ENCODE assay signal across 8 mouse cellular contexts in genomic region chr8:22166080-22166603, GRCm38 (mm10). TPM values are rescaled to one million over a fixed set of nuclear protein-coding genes. Genes with fewer than 3 reads are reported as not detected.
DNase-seq lines count a peak whose midpoint lies in the region; ATAC-seq lines count a peak whose summit lies in the region.

Gene Nek3, minus strand, starts transcription at chr8:22166435.

- H3K4me2 ChIP-seq in heart, embryonic 14.5 days (ENCODE audit: low read length): peak within 1 kb of the TSS; percentile 73
- peak within 1 kb of the TSS; percentile 75 for H3K4me2 ChIP-seq in liver, embryonic 13.5 days
- H3K4me2 ChIP-seq in stomach, embryonic 16.5 days (ENCODE audit: low read depth, low read length): peak within 1 kb of the TSS; percentile 70

- peaks cover 45% of the 10 kb centered on the region for H3K36me3 ChIP-seq in heart, embryonic 14.5 days (ENCODE audit: control insufficient read depth, insufficient read depth, low read length)
- peaks cover 35% of the 10 kb centered on the region for H3K36me3 ChIP-seq in liver, embryonic 13.5 days
- H3K36me3 ChIP-seq in stomach, embryonic 16.5 days (ENCODE audit: control insufficient read depth, insufficient read depth, low read length): peaks cover 6% of the 10 kb centered on the region; the same call in 1 of the 2 replicates

- H3K4me1 ChIP-seq in heart, embryonic 14.5 days (ENCODE audit: control insufficient read depth in 2 of 2, insufficient read depth in 2 of 2, low read length in 2 of 2): peaks cover 0 to 9% of the 10 kb centered on the region in 2 experiments; a peak in 2 of 4 replicates
- H3K4me1 ChIP-seq in liver, embryonic 13.5 days (replicated peaks): peaks cover 17% of the 10 kb centered on the region
- H3K4me1 ChIP-seq in stomach, embryonic 16.5 days (ENCODE audit: control insufficient read depth, insufficient read depth, low read length): peaks cover 6% of the 10 kb centered on the region

- H3K27ac ChIP-seq in heart, embryonic 14.5 days (replicated peaks in 1 of 2; ENCODE audit: control insufficient read depth in 1 of 2, insufficient read depth in 1 of 2, low read depth in 2 of 2, low read length in 2 of 2): peak within 1 kb of the TSS in 1 of 2 experiments; percentile 58; a peak in 2 of 4 replicates
- peak within 1 kb of the TSS; percentile 45; the same call in 1 of the 2 replicates for H3K27ac ChIP-seq in liver, embryonic 13.5 days
- H3K27ac ChIP-seq in stomach, embryonic 16.5 days (ENCODE audit: low read length): peak within 1 kb of the TSS; percentile 56

- ATAC-seq in erythroid progenitor cell, adult 5-6 weeks (replicated peaks; ENCODE audit: low FRiP score, poor library complexity, severe bottlenecking): peak; percentile 92
- ATAC-seq in heart, embryonic 14.5 days (ENCODE audit: insufficient number of reproducible peaks, insufficient read depth, low FRiP score, low read depth): peak; percentile 98
- ATAC-seq in liver, embryonic 13.5 days (ENCODE audit: low read depth): peak; percentile 98
- ATAC-seq in stomach, embryonic 16.5 days (ENCODE audit: insufficient read depth, low FRiP score): peak; percentile 98

- peak within 1 kb of the TSS; percentile 51 to 58 for H3K4me3 ChIP-seq in heart, embryonic 14.5 days (ENCODE audit: control insufficient read depth in 1 of 2, insufficient read depth in 1 of 2, low read depth in 1 of 2, low read length in 2 of 2)
- peak within 1 kb of the TSS; percentile 71 for H3K4me3 ChIP-seq in liver, embryonic 13.5 days (replicated peaks)
- peak within 1 kb of the TSS; percentile 72 for H3K4me3 ChIP-seq in stomach, embryonic 16.5 days (replicated peaks; ENCODE audit: low read length)

- under 1% methylated on average over 43 of the region's 43 CpGs for WGBS in heart, embryonic 14.5 days
- WGBS in liver, embryonic 13.5 days (ENCODE audit: insufficient replicate concordance): 0% methylated on average over 42 of the region's 43 CpGs
- under 1% methylated on average over 33 of the region's 43 CpGs for WGBS in stomach, embryonic 16.5 days

- no peaks in the 10 kb centered on the region for H3K9me3 ChIP-seq in heart, embryonic 14.5 days (ENCODE audit: control insufficient read depth, low read length)
- H3K9me3 ChIP-seq in liver, embryonic 13.5 days (replicated peaks): no peaks in the 10 kb centered on the region
- no peaks in the 10 kb centered on the region for H3K9me3 ChIP-seq in stomach, embryonic 16.5 days (replicated peaks; ENCODE audit: control insufficient read depth, low read length)

- DNase-seq in CD4-positive helper T cell, adult 2 months (ENCODE audit: low read depth, low spot score): peak; percentile 94
- DNase-seq in brain, embryonic 18.5 days (ENCODE audit: low read depth, low spot score): peak; percentile 79
- peak; percentile 90 for DNase-seq in kidney, postnatal 14 days
- peak; percentile 81 for DNase-seq in liver, embryonic 13.5 days
- DNase-seq in neural tube, embryonic 10.5 days (ENCODE audit: extremely low spot score, low spot score): peak; percentile 96

- H3K27me3 ChIP-seq in heart, embryonic 14.5 days (ENCODE audit: control insufficient read depth, insufficient read depth, low read length): no peaks in the 10 kb centered on the region
- H3K27me3 ChIP-seq in liver, embryonic 13.5 days: no peaks in the 10 kb centered on the region
- H3K27me3 ChIP-seq in stomach, embryonic 16.5 days (ENCODE audit: control insufficient read depth, insufficient read depth, low read length): no peaks in the 10 kb centered on the region

- H3K9ac ChIP-seq in heart, embryonic 14.5 days (ENCODE audit: low read length): peak within 1 kb of the TSS; percentile 74
- H3K9ac ChIP-seq in liver, embryonic 13.5 days: peak within 1 kb of the TSS; percentile 70
- peak within 1 kb of the TSS; percentile 73 for H3K9ac ChIP-seq in stomach, embryonic 16.5 days (ENCODE audit: low read length)

RNA-seq across cellular contexts. Expression of gene Nek3, which starts in this region (rescaled TPM):
- 18.9 and 45.0 TPM in 2 replicates for total RNA-seq in erythroid progenitor cell, adult 5-6 weeks (2015; ENCODE audit: low replicate concordance)
- total RNA-seq in erythroid progenitor cell, adult 5-6 weeks (2017; ENCODE audit: low replicate concordance): 39.0 and 46.9 TPM in 2 replicates
- polyA plus RNA-seq in heart, embryonic 14.5 days (2014; fragmentation: Nextera tagmentation; extraction: Ambion mirVana): 5.1 and 5.6 TPM in 2 replicates
- polyA plus RNA-seq in liver, embryonic 13.5 days (2015; fragmentation: Nextera tagmentation; extraction: Ambion mirVana): 1.5 and 1.7 TPM in 2 replicates
- polyA plus RNA-seq in stomach, embryonic 16.5 days (2015; fragmentation: Nextera tagmentation; extraction: Ambion mirVana): 3.6 and 5.2 TPM in 2 replicates
